Mouse (Mus musculus): Measurements from ENCODE around the gene Shank3. TPM values are rescaled to one million over a fixed set of nuclear protein-coding genes. Genes with fewer than 3 reads are reported as not detected.

Gene Shank3
- polyA plus RNA-seq, 2 experiments from 2014 or later = not detected

GRCm38 (mm10) chr15:89477806-89478205 is 21.6 kb upstream of the Shank3 start:
- no peak for ATAC-seq

- no peak for ATAC-seq
Measured at GRCm38 (mm10) chr15:89478622-89479021, 20.8 kb upstream of the Shank3 start.

GRCm38 (mm10) chr15:89480584-89480983 is 18.8 kb upstream of the Shank3 start:
- ATAC-seq = no peak

DNA sequence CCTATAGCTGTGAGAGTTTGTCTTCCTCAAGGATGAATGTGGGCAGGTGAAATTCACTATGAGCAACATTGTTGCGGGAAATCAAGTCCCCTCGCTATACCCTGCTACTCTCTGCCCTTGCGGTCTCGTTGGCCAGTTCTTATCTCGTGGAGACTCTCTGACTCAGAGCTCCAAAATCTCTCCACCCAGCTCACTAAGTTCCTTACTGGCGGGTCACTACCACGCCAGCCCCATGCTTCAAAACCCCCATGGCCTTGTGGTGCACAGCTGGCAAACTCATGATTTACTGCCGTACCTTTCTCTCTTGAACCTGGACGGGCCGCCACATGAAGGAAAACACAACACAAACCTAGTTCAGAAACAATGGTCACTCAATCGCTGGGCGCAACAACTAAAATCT is 11.2 kb upstream of the Shank3 start:
- ATAC-seq = no peak

GRCm38 (mm10) chr15:89488611-89489117 is 10.8 kb upstream of the Shank3 start:
- no peak for ATAC-seq

GRCm38 (mm10) chr15:89494970-89495369 is 4.5 kb upstream of the Shank3 start:
- ATAC-seq = no peak

- no peak for ATAC-seq
Measured at GRCm38 (mm10) chr15:89496131-89496530, 3.3 kb upstream of the Shank3 start.

- ATAC-seq = no peak
Measured at GRCm38 (mm10) chr15:89496841-89497240, 2.6 kb upstream of the Shank3 start.

- ATAC-seq = no peak
Measured at GRCm38 (mm10) chr15:89497391-89498048, 1.9 kb upstream of the Shank3 start.

- ATAC-seq = no peak
Measured at GRCm38 (mm10) chr15:89498049-89498960, 1.1 kb upstream of the Shank3 start.

- no peak for ATAC-seq
Measured at GRCm38 (mm10) chr15:89499784-89500220, 379 bp downstream of the Shank3 start.

DNA sequence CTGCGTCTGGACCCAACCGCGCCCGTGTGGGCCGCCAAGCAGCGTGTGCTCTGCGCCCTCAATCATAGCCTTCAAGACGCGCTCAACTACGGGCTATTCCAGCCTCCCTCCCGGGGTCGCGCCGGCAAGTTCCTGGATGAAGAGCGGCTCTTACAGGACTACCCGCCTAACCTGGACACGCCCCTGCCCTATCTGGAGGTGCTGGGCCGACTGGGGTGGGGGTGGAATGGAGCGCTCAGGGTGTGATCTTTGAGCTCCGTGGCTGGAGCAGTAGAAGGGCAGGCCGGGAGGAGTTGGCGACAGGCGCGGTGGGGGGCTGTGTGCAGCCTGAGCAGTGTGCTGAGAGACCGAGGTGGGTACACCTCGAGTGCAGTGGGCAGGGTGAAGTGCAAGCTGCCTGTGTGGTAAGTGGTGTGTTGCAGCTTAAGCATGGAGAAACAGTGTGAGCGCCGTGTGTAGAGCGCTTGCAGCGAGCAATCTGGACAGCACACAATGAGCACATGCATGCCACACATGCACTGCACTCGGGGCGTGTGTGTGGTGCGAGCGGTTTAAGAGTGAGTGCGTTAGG is 883 bp downstream of the Shank3 start:
- ATAC-seq = no peak

DNA sequence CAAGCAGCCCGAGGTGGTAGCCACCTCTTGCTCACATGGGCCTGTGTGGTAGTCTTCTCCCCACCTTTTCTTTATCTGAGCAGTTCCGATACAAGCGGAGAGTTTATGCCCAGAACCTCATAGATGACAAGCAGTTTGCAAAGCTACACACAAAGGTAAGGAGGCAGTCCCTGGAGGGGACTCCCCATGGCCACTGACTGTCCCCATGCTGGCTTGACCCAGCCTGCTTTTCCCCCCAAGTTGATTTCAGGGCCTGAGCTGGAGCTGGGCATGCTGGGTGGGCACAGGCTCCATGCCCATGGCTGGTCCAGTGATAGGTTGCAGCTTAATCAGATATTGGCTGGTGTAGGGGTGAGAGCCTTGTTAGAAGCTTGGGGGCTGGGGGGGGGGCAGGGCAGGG is 1.9 kb downstream of the Shank3 start:
- no peak for ATAC-seq

DNA sequence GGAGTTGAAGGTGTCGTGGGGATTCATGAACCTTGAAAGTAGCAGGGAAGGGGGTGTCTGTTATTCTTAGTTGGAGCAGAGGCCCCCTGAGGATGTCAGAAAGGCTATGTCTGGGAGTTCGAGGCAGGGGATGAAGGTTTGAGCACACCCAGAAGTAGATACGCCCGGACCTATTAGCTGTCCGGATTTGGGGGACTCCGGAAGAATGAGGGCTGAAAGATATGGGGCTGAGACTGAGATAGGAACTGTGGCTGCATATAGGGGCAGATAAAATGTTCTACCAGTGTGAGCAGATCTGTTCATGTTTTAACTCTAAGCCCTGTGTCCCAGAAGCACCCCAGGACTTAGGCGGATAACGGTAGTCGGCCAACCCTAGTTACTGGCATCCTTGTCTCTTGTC is 5.4 kb downstream of the Shank3 start:
- no peak for ATAC-seq

DNA sequence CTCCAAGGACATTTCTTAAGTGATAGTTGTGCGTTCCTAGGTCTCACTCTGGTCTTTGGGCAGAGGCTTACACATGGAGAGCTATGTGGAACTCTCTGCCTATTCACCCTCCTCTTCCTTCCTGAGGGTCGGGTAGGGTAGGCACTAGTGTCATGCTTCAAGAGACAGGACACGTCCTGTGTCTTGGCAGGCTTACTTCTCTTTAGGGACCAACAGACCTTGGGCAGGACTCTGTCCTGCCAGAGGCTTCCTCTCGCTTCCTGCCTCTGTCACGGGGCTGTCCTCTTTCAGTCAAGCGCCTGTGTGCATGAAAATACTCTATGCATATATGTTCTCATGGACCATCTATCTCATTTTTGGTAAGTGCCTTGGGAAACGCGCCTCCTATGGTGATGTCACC is 8.3 kb downstream of the Shank3 start:
- no peak for ATAC-seq

GRCm38 (mm10) chr15:89512679-89513078 is 13.3 kb downstream of the Shank3 start:
- no peak for ATAC-seq

GRCm38 (mm10) chr15:89521951-89522350 is 22.5 kb downstream of the Shank3 start:
- ATAC-seq = no peak

DNA sequence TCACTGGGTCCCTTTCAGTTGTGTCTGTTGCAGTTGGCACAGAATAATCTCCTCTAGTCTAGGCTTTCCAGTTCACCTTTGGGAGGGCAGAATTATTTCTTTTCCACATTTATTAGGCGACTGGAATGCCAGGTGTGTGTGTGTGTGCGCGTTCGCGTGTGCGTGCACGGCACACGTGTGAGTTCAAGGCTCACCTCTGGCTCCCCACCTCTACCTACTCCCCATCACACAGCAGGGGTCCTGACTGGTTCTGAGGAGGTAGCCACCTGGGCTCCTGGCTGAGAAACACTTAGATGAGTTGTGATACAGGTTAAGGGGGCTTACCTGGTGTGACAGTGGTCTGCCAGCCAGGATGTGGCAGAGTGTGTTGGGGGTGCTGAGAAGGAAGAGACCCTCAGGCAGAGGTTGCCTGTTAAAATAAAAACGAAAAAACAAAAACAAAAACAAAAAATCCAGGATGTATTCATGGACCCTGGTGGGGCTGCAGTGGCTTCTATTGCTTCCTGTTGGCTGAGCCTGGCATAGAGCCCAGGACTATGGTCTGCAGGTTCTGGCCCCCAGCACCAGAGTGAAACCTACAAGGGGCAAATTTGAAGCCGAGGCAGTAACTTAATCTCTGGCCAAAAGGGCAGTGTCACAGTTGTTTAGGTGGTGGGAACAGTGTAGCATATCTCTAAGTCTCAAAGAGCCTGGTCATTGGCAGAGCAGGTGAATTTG is 23.3 kb downstream of the Shank3 start:
- no peak for ATAC-seq

DNA sequence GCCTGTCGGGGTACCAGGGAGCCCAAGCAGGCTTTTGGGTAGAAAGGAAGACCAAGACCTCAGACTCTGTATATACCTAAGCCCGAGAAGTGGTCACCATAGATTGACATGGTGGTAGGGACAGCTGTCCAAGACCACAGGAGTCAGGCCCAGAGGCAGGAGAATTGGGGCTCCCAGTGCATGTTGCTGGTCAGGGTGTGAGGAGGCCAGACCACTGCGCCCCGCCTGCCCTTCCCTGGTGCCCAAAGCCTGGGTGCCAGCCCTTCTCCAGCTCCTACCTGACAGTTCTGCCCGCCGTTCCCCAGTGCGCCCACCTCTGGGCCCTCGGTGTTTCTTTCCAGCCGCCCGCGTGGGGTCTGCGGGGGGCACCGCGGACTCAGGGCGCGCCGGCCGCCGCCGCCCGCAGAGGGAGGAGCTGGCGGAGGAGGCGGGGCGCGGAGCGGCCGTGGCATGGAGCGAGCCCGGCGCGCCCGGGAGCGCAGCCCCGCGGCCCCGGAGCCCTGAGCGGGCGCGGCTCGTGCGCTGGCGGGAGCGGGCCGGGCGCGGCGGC is 23.9 kb downstream of the Shank3 start:
- ATAC-seq = no peak

GRCm38 (mm10) chr15:89524001-89524571 is 24.7 kb downstream of the Shank3 start:
- ATAC-seq = no peak

- ATAC-seq = no peak
Measured at GRCm38 (mm10) chr15:89524611-89525415, 25.4 kb downstream of the Shank3 start.
